Mouse (Mus musculus) G1E (cell line): ENCODE measurements around the gene Mycbpap.

Experiments
- CTCF ChIP-seq: IDR thresholded peaks from 2 replicates; pipeline ENCODE4 v1.5.1; 2012; ENCODE audit warnings: low read depth, low read length, inconsistent platforms, mixed read lengths
- GATA1 ChIP-seq: IDR thresholded peaks from 2 replicates; pipeline ENCODE4 v1.6.1; 2012; ENCODE audit warnings: borderline replicate concordance, low read length, inconsistent platforms, mixed read lengths
- GATA2 ChIP-seq: IDR thresholded peaks from 2 replicates; pipeline ENCODE4 v1.6.1; 2012; ENCODE audit warnings: low read depth, low read length, inconsistent platforms, borderline replicate concordance
- TAL1 ChIP-seq: conservative IDR thresholded peaks from 2 replicates; pipeline ENCODE4 v1.6.1; 2012; ENCODE audit warnings: low read depth, low read length, inconsistent platforms, mixed read lengths

DNA sequence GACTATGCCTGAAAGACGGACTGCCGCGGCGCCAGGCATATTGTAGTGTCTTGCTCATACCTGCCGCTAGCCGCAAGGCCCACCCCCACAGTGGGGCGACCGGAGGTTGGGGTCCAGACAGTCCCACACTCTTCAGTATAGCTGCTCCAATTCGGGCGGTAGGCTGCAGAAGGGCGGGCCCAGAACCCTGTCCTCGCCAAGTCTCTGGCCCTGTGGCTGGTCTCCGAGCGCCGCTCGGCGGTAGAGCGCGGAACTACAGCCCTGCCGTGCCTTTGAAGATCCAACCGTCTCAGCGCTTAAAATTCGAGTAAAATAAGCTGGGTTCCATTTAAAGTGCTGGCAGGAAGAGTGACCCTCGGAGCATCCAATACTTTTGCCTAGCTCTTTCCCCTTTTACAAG, 35.5 kb downstream of the Mycbpap start, which contains the start of gene Spata20:
- peak; percentile 55 for TF ChIP-seq CTCF
- no peak for TF ChIP-seq GATA2
- no peak for TF ChIP-seq TAL1
- TF ChIP-seq GATA1, result no peak
